Mouse (Mus musculus): ENCODE results near the gene Gpa33. TPM values are rescaled to one million over a fixed set of nuclear protein-coding genes. Genes with fewer than 3 reads are reported as not detected.

The Gpa33 gene
- total and polyA plus RNA-seq, 2 experiments: 0.31 TPM; not detected in 1

- peaks cover 6% of the 10 kb centered on the region for H3K27me3 ChIP-seq (ENCODE audit: control insufficient read depth, insufficient read depth, low read length)
- 10% methylated on average over 29 of the region's 29 CpGs for WGBS
- H3K4me1 ChIP-seq (ENCODE audit: control insufficient read depth, insufficient read depth, low read length): no peaks in the 10 kb centered on the region
- H3K36me3 ChIP-seq (ENCODE audit: control insufficient read depth, insufficient read depth, low read length): no peaks in the 10 kb centered on the region
- no peaks in the 10 kb centered on the region for H3K79me2 ChIP-seq (ENCODE audit: control insufficient read depth, insufficient read depth, low read length)
- no peak overlapping the region for H3K9ac ChIP-seq (ENCODE audit: low read depth, low read length)
- no peak overlapping the region for H3K27ac ChIP-seq (replicated peaks; ENCODE audit: insufficient read depth, low read depth, low read length)
- TF ChIP-seq POLR2A (IDR thresholded peaks at IDR 0.05; ENCODE audit: extremely low read depth, insufficient read depth, low read length) (no peak), CTCF (IDR thresholded peaks at IDR 0.05; ENCODE audit: low read depth, low read length) (peak; percentile 96)
- H3K4me3 ChIP-seq (ENCODE audit: insufficient read depth, low read depth, low read length): no peak overlapping the region
- peak; percentile 47 for DNase-seq (ENCODE audit: extremely low read depth, low read depth, low spot score)
These were observed 24.4 kb downstream of the Gpa33 start for GRCm38 (mm10) chr1:166154162-166155112.

- WGBS: 22% methylated on average over 10 of the region's 10 CpGs
- TF ChIP-seq CTCF (IDR thresholded peaks at IDR 0.05; ENCODE audit: low read depth, low read length) (no peak), POLR2A (IDR thresholded peaks at IDR 0.05; ENCODE audit: extremely low read depth, insufficient read depth, low read length) (no peak)
- no peak overlapping the region for H3K4me3 ChIP-seq (ENCODE audit: insufficient read depth, low read depth, low read length)
- no peaks in the 10 kb centered on the region for H3K4me1 ChIP-seq (ENCODE audit: control insufficient read depth, insufficient read depth, low read length)
- H3K79me2 ChIP-seq (ENCODE audit: control insufficient read depth, insufficient read depth, low read length): no peaks in the 10 kb centered on the region
- H3K36me3 ChIP-seq (ENCODE audit: control insufficient read depth, insufficient read depth, low read length): no peaks in the 10 kb centered on the region
- H3K9ac ChIP-seq (ENCODE audit: low read depth, low read length): no peak overlapping the region
- peaks cover 7% of the 10 kb centered on the region for H3K27me3 ChIP-seq (ENCODE audit: control insufficient read depth, insufficient read depth, low read length)
- no peak for DNase-seq (ENCODE audit: extremely low read depth, low read depth, low spot score)
- H3K27ac ChIP-seq (replicated peaks; ENCODE audit: insufficient read depth, low read depth, low read length): no peak overlapping the region
These were observed 25.1 kb downstream of the Gpa33 start for GRCm38 (mm10) chr1:166155113-166155494.

- peaks cover 7% of the 10 kb centered on the region for H3K27me3 ChIP-seq (ENCODE audit: control insufficient read depth, insufficient read depth, low read length)
These were observed 27.7 kb downstream of the Gpa33 start for GRCm38 (mm10) chr1:166157712-166158111.

GRCm38 (mm10) chr1:166158664-166159063 lies 28.6 kb downstream of the Gpa33 start:
- 53% methylated on average over 9 of the region's 9 CpGs for WGBS
- H3K9ac ChIP-seq (ENCODE audit: low read depth, low read length): no peak overlapping the region
- no peak overlapping the region for H3K27ac ChIP-seq (replicated peaks; ENCODE audit: insufficient read depth, low read depth, low read length)
- TF ChIP-seq POLR2A (IDR thresholded peaks at IDR 0.05; ENCODE audit: extremely low read depth, insufficient read depth, low read length) (no peak), CTCF (IDR thresholded peaks at IDR 0.05; ENCODE audit: low read depth, low read length) (no peak)
- peaks cover 7% of the 10 kb centered on the region for H3K27me3 ChIP-seq (ENCODE audit: control insufficient read depth, insufficient read depth, low read length)
- no peaks in the 10 kb centered on the region for H3K4me1 ChIP-seq (ENCODE audit: control insufficient read depth, insufficient read depth, low read length)
- peak; percentile 29 for DNase-seq (ENCODE audit: extremely low read depth, low read depth, low spot score)
- H3K36me3 ChIP-seq (ENCODE audit: control insufficient read depth, insufficient read depth, low read length): no peaks in the 10 kb centered on the region
- H3K4me3 ChIP-seq (ENCODE audit: insufficient read depth, low read depth, low read length): no peak overlapping the region
- H3K79me2 ChIP-seq (ENCODE audit: control insufficient read depth, insufficient read depth, low read length): no peaks in the 10 kb centered on the region

More at GRCm38 (mm10) chr1:166157712-166158111, 27.7 kb downstream of the Gpa33 start:
- no peak for DNase-seq (ENCODE audit: extremely low read depth, low read depth, low spot score)
- Histone ChIP-seq H3K4me3 (ENCODE audit: insufficient read depth, low read depth, low read length) (no peak overlapping the region), H3K9ac (ENCODE audit: low read depth, low read length) (no peak overlapping the region), H3K79me2 (ENCODE audit: control insufficient read depth, insufficient read depth, low read length) (no peaks in the 10 kb centered on the region), H3K27ac (replicated peaks; ENCODE audit: insufficient read depth, low read depth, low read length) (no peak overlapping the region), H3K36me3 (ENCODE audit: control insufficient read depth, insufficient read depth, low read length) (no peaks in the 10 kb centered on the region), H3K4me1 (ENCODE audit: control insufficient read depth, insufficient read depth, low read length) (no peaks in the 10 kb centered on the region)
- no peak for TF ChIP-seq POLR2A (IDR thresholded peaks at IDR 0.05; ENCODE audit: extremely low read depth, insufficient read depth, low read length)
- no peak for TF ChIP-seq CTCF (IDR thresholded peaks at IDR 0.05; ENCODE audit: low read depth, low read length)
- 71% methylated on average over 12 of the region's 12 CpGs for WGBS

GRCm38 (mm10) chr1:166160111-166160510 lies 30.1 kb downstream of the Gpa33 start:
- H3K36me3 ChIP-seq (ENCODE audit: control insufficient read depth, insufficient read depth, low read length): no peaks in the 10 kb centered on the region
- no peak for DNase-seq (ENCODE audit: extremely low read depth, low read depth, low spot score)
- no peak overlapping the region for H3K27ac ChIP-seq (replicated peaks; ENCODE audit: insufficient read depth, low read depth, low read length)
- TF ChIP-seq POLR2A (IDR thresholded peaks at IDR 0.05; ENCODE audit: extremely low read depth, insufficient read depth, low read length) (no peak), CTCF (IDR thresholded peaks at IDR 0.05; ENCODE audit: low read depth, low read length) (no peak)
- H3K4me1 ChIP-seq (ENCODE audit: control insufficient read depth, insufficient read depth, low read length): no peaks in the 10 kb centered on the region
- H3K9ac ChIP-seq (ENCODE audit: low read depth, low read length): no peak overlapping the region
- no peak overlapping the region for H3K4me3 ChIP-seq (ENCODE audit: insufficient read depth, low read depth, low read length)
- H3K27me3 ChIP-seq (ENCODE audit: control insufficient read depth, insufficient read depth, low read length): peaks cover 4% of the 10 kb centered on the region
- 53% methylated on average over 5 of the region's 5 CpGs for WGBS
- H3K79me2 ChIP-seq (ENCODE audit: control insufficient read depth, insufficient read depth, low read length): no peaks in the 10 kb centered on the region
